Mouse (Mus musculus) frontal cortex, postnatal 36 days (tissue): ENCODE data around the gene Ccdc190.

ENCODE experiments used
- DNase-seq, 2 experiments: peaks; one replicate each; pipeline ENCODE4 v3.0.0; 2022; ENCODE audit warnings: low spot score in 2 of 2

The Ccdc190 gene

DNA sequence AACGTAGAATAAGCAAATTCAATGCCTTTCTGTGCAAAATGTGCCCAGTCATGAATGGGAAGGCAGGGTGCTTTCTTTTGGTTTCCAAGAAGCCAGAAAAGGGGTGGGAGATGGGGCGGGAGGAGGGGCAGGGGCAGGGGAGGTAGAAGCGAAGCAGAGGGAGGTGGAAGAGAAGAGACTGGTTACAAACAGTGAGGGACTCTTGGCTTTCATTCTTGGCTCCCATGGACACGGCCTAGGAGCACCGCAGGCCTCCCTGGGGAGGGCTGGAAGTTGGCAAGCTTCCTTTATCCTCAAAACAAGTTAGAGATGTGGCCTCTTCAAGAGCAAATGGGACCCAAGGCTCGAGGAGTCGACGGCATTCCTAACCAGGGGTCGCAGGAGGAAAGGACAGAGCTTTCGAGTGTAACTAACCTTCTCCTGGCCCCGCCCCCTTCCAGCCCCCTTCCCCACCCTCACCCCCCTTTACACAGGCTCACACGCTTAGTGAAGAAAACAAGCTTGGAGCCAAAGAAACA, at the start of gene Ccdc190:
Gene Ccdc190, plus strand, starts transcription at position 195 of the 518 bp plus-strand sequence.
- no peak for DNase-seq

DNA sequence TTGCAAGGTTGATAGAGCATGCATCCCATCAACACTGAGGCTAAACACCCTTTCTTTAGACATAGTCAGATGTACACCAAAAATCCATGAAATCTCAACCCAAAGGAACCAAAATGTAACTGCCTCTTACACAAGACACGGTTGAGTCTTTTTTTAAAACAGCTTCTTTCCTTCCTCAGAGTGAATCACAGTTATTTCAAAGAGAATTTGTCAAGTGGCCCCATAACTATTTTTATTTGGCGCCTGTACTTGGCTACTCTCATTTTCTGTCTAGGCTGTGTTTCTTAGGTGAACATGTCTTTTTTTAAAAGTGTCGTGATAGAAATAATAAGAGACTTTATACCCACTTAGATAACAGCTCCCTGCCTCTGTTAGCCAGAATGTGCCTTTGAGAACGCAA, 49.4 kb upstream of the Ccdc190 start:
- DNase-seq = peak in 1 of 2 experiments; percentile 38

DNA sequence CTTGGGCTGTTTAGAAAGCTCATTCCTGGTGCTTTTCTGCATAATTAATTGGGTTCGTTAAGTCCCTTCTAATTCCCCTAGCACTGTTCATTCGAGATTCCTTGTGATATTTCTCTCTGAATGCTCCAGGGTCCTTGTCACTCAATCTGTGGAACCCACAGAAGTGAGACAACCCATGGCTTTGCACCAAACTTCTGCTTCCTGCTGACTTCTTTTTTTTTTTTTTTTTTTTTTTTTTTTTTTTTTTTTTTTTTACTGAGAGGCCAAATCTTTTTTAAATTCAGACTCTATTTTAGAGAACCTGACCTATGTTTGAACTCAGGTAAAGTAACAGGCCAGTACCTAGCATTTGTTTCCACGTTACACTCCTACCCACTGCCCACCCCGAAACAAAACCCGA, 48.3 kb upstream of the Ccdc190 start:
- no peak for DNase-seq

DNA sequence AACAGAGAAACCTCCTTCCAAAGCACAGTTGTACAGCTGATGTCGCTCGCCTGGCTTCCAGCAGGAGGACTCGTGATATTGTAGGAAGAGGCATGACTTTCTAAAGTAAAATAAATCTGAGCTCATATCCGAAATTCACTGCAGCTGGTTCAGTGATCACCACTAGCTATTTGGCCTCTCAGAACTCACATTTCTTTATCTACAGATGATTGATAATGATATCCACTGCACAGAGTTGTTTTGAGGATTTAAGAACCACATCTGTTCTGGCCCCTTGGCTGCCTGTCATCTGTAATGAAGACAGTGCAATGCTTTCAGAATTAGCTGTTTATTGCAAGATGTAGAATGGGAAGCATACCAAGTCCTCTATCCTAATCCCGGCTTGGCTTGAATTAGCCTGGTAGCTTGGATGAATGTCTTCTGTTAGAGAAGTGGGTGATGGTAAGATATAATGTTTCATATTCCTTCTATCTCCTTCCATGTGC, 45.3 kb upstream of the Ccdc190 start:
- DNase-seq = peak; percentile 35 to 73

DNA sequence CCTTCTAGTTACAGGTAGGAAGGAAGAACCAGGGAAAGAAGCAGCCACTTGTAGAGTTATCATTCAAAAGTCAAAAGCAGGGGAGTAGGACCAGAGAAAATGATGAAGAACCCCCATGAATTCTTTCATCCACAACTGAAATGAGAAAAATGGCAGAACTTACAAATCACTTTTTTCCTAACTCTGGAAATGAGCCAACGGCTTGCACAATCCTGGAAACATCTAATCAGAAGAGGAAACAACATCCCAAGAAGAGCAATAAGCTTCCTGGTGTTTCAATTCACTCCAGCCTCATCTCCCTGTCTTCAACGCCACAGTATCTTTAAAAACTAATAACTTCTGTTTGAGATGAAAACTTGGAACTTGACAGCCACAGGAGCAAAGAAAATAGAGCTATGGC, 39.2 kb upstream of the Ccdc190 start:
- no peak for DNase-seq

GRCm38 (mm10) chr1:169893976-169894375, 34.5 kb upstream of the Ccdc190 start:
- DNase-seq = no peak

- DNase-seq = peak in 1 of 2 experiments; percentile 38
Measured at GRCm38 (mm10) chr1:169895686-169896085, 32.8 kb upstream of the Ccdc190 start.

GRCm38 (mm10) chr1:169897916-169898315, 30.5 kb upstream of the Ccdc190 start:
- no peak for DNase-seq

- peak in 1 of 2 experiments; percentile 45 for DNase-seq
Measured at GRCm38 (mm10) chr1:169898607-169899006, 29.8 kb upstream of the Ccdc190 start.

GRCm38 (mm10) chr1:169900771-169901336, 27.6 kb upstream of the Ccdc190 start:
- DNase-seq = peak in 1 of 2 experiments; percentile 49

DNA sequence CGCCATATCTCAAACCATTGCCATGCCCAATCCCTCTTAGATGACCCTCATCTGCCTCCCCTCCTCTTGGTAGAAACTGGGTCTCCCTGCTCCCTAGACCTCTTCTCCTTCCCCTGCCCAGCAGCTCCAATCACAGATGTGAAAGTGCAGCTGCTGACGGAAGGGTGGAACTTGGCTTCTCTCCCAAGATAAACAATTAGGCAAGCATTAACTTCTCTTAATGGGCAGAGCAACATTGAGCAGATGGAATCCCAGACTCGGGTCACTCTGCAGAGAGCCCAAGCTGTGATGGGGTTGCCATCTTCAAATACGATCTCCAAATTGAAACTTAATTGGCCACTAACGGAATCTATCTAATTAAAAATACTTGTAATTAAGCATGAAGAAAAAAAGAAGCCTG, 19.3 kb upstream of the Ccdc190 start:
- DNase-seq = no peak

DNA sequence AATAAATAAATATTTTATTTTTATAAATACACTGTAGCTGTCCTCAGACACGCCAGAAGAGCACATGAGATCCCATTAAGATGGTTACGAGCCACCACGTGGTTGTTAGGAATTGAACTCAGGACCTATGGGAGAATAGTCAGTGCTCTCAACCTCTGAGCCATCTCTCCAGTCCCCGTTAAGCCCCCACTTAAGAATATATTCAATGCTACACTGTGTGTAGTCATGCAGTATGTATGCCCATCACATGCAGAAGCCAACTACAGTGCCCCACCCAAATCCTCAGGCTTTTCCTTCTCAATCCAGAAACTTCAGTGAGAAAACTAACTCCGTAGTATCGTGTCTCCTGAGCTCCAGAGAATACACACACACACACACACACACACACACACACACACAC, 18.8 kb upstream of the Ccdc190 start:
- no peak for DNase-seq

- no peak for DNase-seq
Measured at GRCm38 (mm10) chr1:169910751-169911150, 17.7 kb upstream of the Ccdc190 start.

DNA sequence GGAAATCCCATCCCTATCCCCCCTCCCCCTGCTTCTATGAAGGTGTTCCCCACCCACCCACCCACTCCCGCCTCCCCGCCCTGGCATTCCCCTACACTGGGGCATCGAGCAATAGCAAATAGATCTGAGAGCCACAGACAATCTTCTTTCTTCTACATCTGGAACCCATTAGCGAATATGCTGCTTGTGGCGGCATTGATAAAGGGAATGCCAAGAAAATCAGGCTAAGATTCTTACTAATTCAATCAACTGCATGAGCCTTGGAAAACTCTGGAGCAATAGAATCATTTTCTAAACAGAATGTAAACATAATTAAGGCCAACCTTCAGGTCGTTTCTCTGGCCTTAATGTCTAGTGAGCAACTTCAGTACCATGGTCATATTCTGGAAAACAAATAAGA, 16.9 kb upstream of the Ccdc190 start:
- no peak for DNase-seq

- DNase-seq = no peak
Measured at GRCm38 (mm10) chr1:169916659-169917058, 11.8 kb upstream of the Ccdc190 start.

DNA sequence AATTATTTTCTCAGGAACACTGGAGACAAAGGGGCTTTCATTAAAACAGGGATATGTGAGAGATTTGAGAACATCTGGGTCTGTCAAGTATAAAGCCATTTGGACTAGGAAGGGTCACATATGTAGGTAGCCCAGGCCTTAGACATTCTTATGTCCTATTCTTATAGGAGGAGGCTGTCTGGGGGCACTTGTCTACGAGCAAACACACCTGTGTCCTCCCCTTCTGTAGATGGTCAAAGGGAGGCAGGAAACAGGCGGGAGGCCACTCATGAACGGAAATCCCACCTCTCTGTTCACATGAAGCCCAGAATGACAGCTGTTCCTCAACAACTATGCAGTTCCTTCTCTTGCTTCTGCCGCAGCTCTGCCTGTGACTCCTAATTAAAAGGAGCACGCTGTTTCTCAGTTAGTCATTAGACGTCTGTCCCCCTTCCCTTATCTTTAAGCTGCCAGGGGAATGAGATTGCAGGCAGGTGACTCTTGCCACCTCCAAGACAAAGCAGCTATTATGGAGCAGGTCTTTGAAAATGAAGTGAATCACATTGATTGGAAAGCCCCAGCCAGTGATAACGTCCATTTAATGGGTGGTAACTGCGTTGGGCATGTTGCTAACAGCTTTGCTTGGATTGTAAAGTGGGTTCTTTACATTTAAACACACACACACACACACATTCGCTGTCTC, 11.2 kb upstream of the Ccdc190 start:
- DNase-seq = no peak

DNA sequence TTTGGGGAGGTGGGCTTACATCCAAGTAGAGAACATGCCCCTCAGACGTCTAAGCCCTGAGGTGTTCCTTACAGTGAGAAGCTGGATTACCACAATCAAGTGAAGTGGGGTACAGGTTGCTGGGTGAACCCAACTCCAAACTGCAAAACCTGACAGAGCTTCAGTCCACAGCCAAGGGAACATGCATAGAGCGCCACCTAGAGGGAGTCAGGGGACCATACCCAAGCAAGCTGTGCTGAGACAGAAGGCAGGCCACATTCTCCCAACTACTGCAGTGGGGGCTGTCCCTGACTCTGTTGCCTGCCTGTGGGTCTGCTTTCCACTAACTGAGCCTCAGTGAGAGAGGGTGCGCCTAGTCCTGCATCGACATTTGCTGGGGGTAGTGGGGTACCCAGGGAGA, 10.4 kb upstream of the Ccdc190 start:
- peak; percentile 70 to 81 for DNase-seq

- DNase-seq = peak; percentile 86 to 88
Measured at GRCm38 (mm10) chr1:169919211-169919610, 9.2 kb upstream of the Ccdc190 start.

DNA sequence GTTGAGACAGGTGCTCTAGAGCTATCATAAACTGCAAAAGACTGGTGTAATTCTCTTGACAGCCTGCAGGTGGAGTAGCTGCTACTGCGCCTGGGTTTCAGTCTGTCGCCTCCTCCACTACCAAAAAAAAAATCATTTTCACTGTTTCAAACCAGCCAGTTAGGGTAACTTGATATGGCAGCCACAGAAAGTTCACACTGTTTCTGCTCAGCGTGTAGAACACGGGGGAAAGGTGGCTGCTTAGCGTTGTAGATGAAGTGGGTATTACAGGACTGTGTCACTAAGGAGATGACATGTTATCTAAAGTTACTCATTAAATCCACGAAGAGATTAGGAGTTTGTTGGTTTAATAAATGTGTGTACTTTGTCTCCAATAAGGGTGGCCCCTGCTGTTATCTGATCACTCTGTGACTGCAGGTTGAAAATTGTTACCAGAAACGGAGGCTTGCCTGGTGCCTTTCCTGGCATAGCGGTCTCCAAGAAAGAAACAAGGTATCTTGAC, 6.7 kb upstream of the Ccdc190 start:
- peak in 1 of 2 experiments; percentile 58 for DNase-seq

GRCm38 (mm10) chr1:169924567-169924966, 3.9 kb upstream of the Ccdc190 start:
- no peak for DNase-seq

- no peak for DNase-seq
Measured at GRCm38 (mm10) chr1:169927753-169928369, 587 bp upstream of the Ccdc190 start.

DNA sequence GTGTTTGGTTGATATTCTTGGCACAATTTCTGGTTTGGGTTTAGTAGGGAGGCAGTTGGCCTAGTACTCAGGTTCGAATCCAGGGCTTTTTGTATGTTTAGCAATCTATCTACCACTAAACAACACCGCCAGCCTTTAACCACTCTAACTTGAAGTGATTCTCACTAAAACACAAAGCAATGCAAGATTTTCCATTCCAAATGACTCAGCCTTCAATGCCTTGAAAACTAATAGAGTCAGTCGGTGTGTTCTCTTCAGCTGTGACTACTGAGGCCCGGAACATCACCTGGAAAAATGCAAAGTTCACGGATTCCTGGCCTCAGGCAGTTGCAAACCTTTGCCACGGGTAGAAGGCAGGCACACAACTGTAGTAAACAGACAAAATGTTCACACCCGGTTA, 3.2 kb downstream of the Ccdc190 start:
- no peak for DNase-seq
